Mouse (Mus musculus) olfactory bulb, adult 2 months (tissue): Measurements from ENCODE around the gene Gm128.

ENCODE experiments used
- CTCF ChIP-seq: fragments of 200-500 bp; IDR thresholded peaks from 2 replicates; pipeline ENCODE4 v1.5.1; 2012; ENCODE audit warnings: low read depth, mild to moderate bottlenecking, low read length, moderate library complexity; ENCODE audit not compliant: insufficient read depth
- POLR2A ChIP-seq: fragments of 200-500 bp; IDR thresholded peaks from 2 replicates; pipeline ENCODE4 v1.6.1; 2012; ENCODE audit warnings: mild to moderate bottlenecking, low read depth, low read length, moderate library complexity; ENCODE audit not compliant: insufficient read depth

DNA sequence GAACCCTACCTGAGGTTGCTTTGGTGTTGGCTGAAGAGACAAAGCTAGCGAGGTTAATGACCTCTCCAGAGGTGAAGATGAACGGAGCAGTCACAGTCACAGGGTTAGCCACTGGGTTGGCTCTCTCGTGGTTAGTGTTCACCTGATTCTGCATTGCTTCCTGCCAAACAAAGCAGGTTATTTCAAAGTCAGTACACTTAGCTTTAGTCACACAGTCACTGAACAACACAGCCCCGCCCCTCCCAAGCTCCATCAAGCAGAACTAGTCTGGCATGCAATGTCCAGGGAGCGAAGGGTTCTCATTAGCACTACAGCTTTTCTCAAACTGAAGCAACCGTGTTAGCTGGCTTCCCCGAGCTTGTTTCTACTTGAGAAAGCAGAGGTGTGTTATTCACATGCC, 41.3 kb downstream of the Gm128 start:
- TF ChIP-seq CTCF (no peak), POLR2A (no peak)
